Mouse (Mus musculus) hindbrain, embryonic 14.5 days (tissue): ENCODE measurements around the gene Entpd1. TPM values are rescaled to one million over a fixed set of nuclear protein-coding genes. Genes with fewer than 3 reads are reported as not detected.
A peak's percentile ranks its signal among the peaks of the same experiment; 100 is the strongest.

Experiments used
- ATAC-seq: fragments of 200-750 bp; cut with Nextera tagmentation; 2 replicates; pipeline ENCODE4 v1.8.0; 2017; ENCODE audit warnings: moderate number of reproducible peaks, mild to moderate bottlenecking, moderate TSS enrichment, moderate library complexity; ENCODE audit not compliant: low FRiP score
- DNase-seq: peaks from one replicate; pipeline ENCODE4 v3.0.0-alpha.2; 2015; ENCODE audit warnings: low spot score
- H3K27ac ChIP-seq: fragments of 300-500 bp; sonication (generic); 2 replicates; pipeline ENCODE4 v1.5.1; 2014; ENCODE audit warnings: mild to moderate bottlenecking, moderate library complexity
- H3K27me3 ChIP-seq: fragments of 300-500 bp; sonication (generic); 2 replicates; pipeline ENCODE4 v1.6.1; 2014; ENCODE audit warnings: mild to moderate bottlenecking, low read length, mixed read lengths; ENCODE audit not compliant: control insufficient read depth, insufficient read depth
- H3K36me3 ChIP-seq: fragments of 300-500 bp; sonication (generic); replicated peaks from 2 replicates; pipeline ENCODE4 v1.6.1; 2014; ENCODE audit not compliant: control insufficient read depth, insufficient read depth
- H3K4me1 ChIP-seq: fragments of 300-500 bp; sonication (generic); replicated peaks from 2 replicates; pipeline ENCODE4 v1.6.1; 2014; ENCODE audit warnings: antibody characterized with exemption, low read length, mixed read lengths; ENCODE audit not compliant: control insufficient read depth, insufficient read depth
- H3K4me2 ChIP-seq: fragments of 300-500 bp; sonication (generic); replicated peaks from 2 replicates; pipeline ENCODE4 v1.6.1; 2014; ENCODE audit warnings: mild to moderate bottlenecking, moderate library complexity
- H3K4me3 ChIP-seq: fragments of 300-500 bp; sonication (generic); replicated peaks from 2 replicates; pipeline ENCODE4 v1.5.1; 2014; ENCODE audit warnings: mild to moderate bottlenecking, low read length
- H3K9ac ChIP-seq: fragments of 300-500 bp; sonication (generic); 2 replicates; pipeline ENCODE4 v1.6.1; 2014
- H3K9me3 ChIP-seq: fragments of 300-500 bp; sonication (generic); 2 replicates; pipeline ENCODE4 v1.6.1; 2016; ENCODE audit warnings: low read length; ENCODE audit not compliant: control insufficient read depth
- WGBS: fragments of 180-500 bp; shearing (Covaris S2); extraction: QIAGEN DNeasy Blood & Tissue Kit; methylation state at CpG from one replicate; pipeline ENCODE4 v1.1.7; 2014; 5-methylcytosine and 5-hydroxymethylcytosine counted together
- polyA plus RNA-seq: library from polyadenylated mRNA; unstranded; fragments of >200 nt; fragmentation: Nextera tagmentation; extraction: Ambion mirVana; gene quantifications from 2 replicates; pipeline ENCODE4 v1.2.1, GENCODE M21; 2014

The Entpd1 gene
- polyA plus RNA-seq, 1 experiment from 2014 or later, result 9.6 TPM

- ATAC-seq, result no peak
- 64% methylated on average over 4 of the region's 4 CpGs for WGBS
- H3K27me3 ChIP-seq, result no peaks in the 10 kb centered on the region
These were observed 24.9 kb downstream of the Entpd1 start for GRCm38 (mm10) chr19:40637091-40637490.

GRCm38 (mm10) chr19:40637601-40638000, 25.4 kb downstream of the Entpd1 start:
- ATAC-seq, result no peak
- no peak for DNase-seq

More at GRCm38 (mm10) chr19:40637091-40637490, 24.9 kb downstream of the Entpd1 start:
- no peaks in the 10 kb centered on the region for H3K9me3 ChIP-seq
- H3K9ac ChIP-seq, result no peak overlapping the region
- H3K4me1 ChIP-seq, result no peaks in the 10 kb centered on the region
- H3K4me3 ChIP-seq, result no peak overlapping the region
- no peaks in the 10 kb centered on the region for H3K36me3 ChIP-seq
- no peak overlapping the region for H3K27ac ChIP-seq
- no peak for DNase-seq
- no peak overlapping the region for H3K4me2 ChIP-seq

GRCm38 (mm10) chr19:40638582-40638981, 26.4 kb downstream of the Entpd1 start:
- no peak for ATAC-seq
- H3K9ac ChIP-seq, result no peak overlapping the region

More at GRCm38 (mm10) chr19:40637601-40638000, 25.4 kb downstream of the Entpd1 start:
- Histone ChIP-seq H3K27me3 (no peaks in the 10 kb centered on the region), H3K9ac (no peak overlapping the region), H3K27ac (no peak overlapping the region), H3K4me3 (no peak overlapping the region), H3K4me2 (no peak overlapping the region), H3K4me1 (no peaks in the 10 kb centered on the region), H3K9me3 (no peaks in the 10 kb centered on the region), H3K36me3 (no peaks in the 10 kb centered on the region)
- 89% methylated on average over 7 of the region's 7 CpGs for WGBS

GRCm38 (mm10) chr19:40639729-40640304, 27.7 kb downstream of the Entpd1 start:
- 75% methylated on average over 11 of the region's 11 CpGs for WGBS
- H3K4me1 ChIP-seq, result no peaks in the 10 kb centered on the region
- H3K9ac ChIP-seq, result no peak overlapping the region
- H3K27ac ChIP-seq, result no peak overlapping the region
- DNase-seq, result no peak
- ATAC-seq, result no peak
- no peak overlapping the region for H3K4me2 ChIP-seq
- no peaks in the 10 kb centered on the region for H3K36me3 ChIP-seq
- no peaks in the 10 kb centered on the region for H3K9me3 ChIP-seq
- no peak overlapping the region for H3K4me3 ChIP-seq
- H3K27me3 ChIP-seq, result no peaks in the 10 kb centered on the region

More at GRCm38 (mm10) chr19:40638582-40638981, 26.4 kb downstream of the Entpd1 start:
- H3K4me1 ChIP-seq, result no peaks in the 10 kb centered on the region
- no peak overlapping the region for H3K27ac ChIP-seq
- H3K27me3 ChIP-seq, result no peaks in the 10 kb centered on the region
- no peaks in the 10 kb centered on the region for H3K36me3 ChIP-seq
- H3K9me3 ChIP-seq, result no peaks in the 10 kb centered on the region
- no peak overlapping the region for H3K4me2 ChIP-seq
- no peak overlapping the region for H3K4me3 ChIP-seq
- DNase-seq, result no peak
- 92% methylated on average over 5 of the region's 5 CpGs for WGBS

GRCm38 (mm10) chr19:40640799-40641198, 28.6 kb downstream of the Entpd1 start:
- Histone ChIP-seq H3K4me1 (no peaks in the 10 kb centered on the region), H3K36me3 (no peaks in the 10 kb centered on the region), H3K27ac (no peak overlapping the region), H3K9me3 (no peaks in the 10 kb centered on the region), H3K4me3 (no peak overlapping the region), H3K9ac (no peak overlapping the region), H3K4me2 (no peak overlapping the region), H3K27me3 (no peaks in the 10 kb centered on the region)
- ATAC-seq (no peak), DNase-seq (no peak)
- 87% methylated on average over 2 of the region's 2 CpGs for WGBS

- Histone ChIP-seq H3K9me3 (no peaks in the 10 kb centered on the region), H3K36me3 (no peaks in the 10 kb centered on the region), H3K27me3 (no peaks in the 10 kb centered on the region), H3K9ac (no peak overlapping the region), H3K4me2 (no peak overlapping the region), H3K4me1 (no peaks in the 10 kb centered on the region), H3K27ac (no peak overlapping the region), H3K4me3 (no peak overlapping the region)
- DNase-seq (no peak), ATAC-seq (no peak)
- WGBS, result 94% methylated on average over 1 of the region's 1 CpGs
These were observed 31.7 kb downstream of the Entpd1 start for GRCm38 (mm10) chr19:40643846-40644245.

GRCm38 (mm10) chr19:40646379-40646778, 34.2 kb downstream of the Entpd1 start:
- Histone ChIP-seq H3K4me2 (no peak overlapping the region), H3K36me3 (no peaks in the 10 kb centered on the region), H3K9ac (no peak overlapping the region), H3K9me3 (no peaks in the 10 kb centered on the region), H3K4me1 (no peaks in the 10 kb centered on the region), H3K27ac (no peak overlapping the region), H3K4me3 (no peak overlapping the region), H3K27me3 (no peaks in the 10 kb centered on the region)
- WGBS, result 81% methylated on average over 6 of the region's 6 CpGs
- ATAC-seq (no peak), DNase-seq (no peak)

- no peaks in the 10 kb centered on the region for H3K4me1 ChIP-seq
- no peak overlapping the region for H3K9ac ChIP-seq
- no peaks in the 10 kb centered on the region for H3K27me3 ChIP-seq
- DNase-seq, result no peak
- H3K4me3 ChIP-seq, result no peak overlapping the region
- H3K4me2 ChIP-seq, result no peak overlapping the region
- 70% methylated on average over 9 of the region's 9 CpGs for WGBS
- 0 out of 2 replicates have a peak overlapping the region, but pooled peaks have one; percentile 12 for H3K27ac ChIP-seq
- no peaks in the 10 kb centered on the region for H3K36me3 ChIP-seq
- ATAC-seq, result no peak
- no peaks in the 10 kb centered on the region for H3K9me3 ChIP-seq
These were observed 35.4 kb downstream of the Entpd1 start for GRCm38 (mm10) chr19:40647319-40648158.

- H3K27ac ChIP-seq, result no peak overlapping the region
- WGBS, result 75% methylated on average over 5 of the region's 5 CpGs
- no peaks in the 10 kb centered on the region for H3K36me3 ChIP-seq
- no peaks in the 10 kb centered on the region for H3K4me1 ChIP-seq
- H3K9me3 ChIP-seq, result no peaks in the 10 kb centered on the region
- no peak overlapping the region for H3K4me2 ChIP-seq
- DNase-seq (no peak), ATAC-seq (no peak)
- no peak overlapping the region for H3K4me3 ChIP-seq
- H3K27me3 ChIP-seq, result no peaks in the 10 kb centered on the region
- no peak overlapping the region for H3K9ac ChIP-seq
These were observed 37.9 kb downstream of the Entpd1 start for GRCm38 (mm10) chr19:40650090-40650489.
